Mouse (Mus musculus): ENCODE results near the gene Olfr447. TPM values are rescaled to one million over a fixed set of nuclear protein-coding genes. Genes with fewer than 3 reads are reported as not detected.

Olfr447 gene
- polyA plus RNA-seq (2015; fragmentation: Nextera tagmentation; extraction: Ambion mirVana): not detected in 2 replicates

DNA sequence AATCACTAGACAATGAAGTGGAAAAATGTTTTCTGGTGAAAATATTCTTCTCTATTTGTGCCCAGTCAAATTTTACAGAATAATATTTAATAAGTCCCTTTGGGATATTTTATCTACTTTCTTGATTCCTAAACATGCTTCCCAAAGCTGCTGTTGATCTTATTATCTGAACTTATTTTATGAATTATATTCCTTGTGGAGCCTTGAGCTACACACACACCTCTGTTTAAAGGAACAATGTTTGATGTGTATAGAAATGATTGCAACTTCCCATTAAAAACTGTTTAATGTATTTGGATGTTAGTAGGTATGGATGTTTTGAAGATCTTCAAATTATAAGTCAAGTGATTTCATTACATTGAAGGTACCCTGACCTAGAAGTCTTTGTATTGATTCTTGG lies at the start of gene Olfr447:
TSS of gene Olfr447 (plus strand) at position 301 of the 400 bp plus-strand sequence.
- no peak within 1 kb of the TSS for H3K4me3 ChIP-seq
- H3K9ac ChIP-seq: no peak within 1 kb of the TSS
- H3K4me2 ChIP-seq: no peak within 1 kb of the TSS
- ATAC-seq (ENCODE audit: low FRiP score, low read depth): no peak
- H3K36me3 ChIP-seq: no peaks in the 10 kb centered on the region
- no peaks in the 10 kb centered on the region for H3K9me3 ChIP-seq
- H3K4me1 ChIP-seq (replicated peaks): no peaks in the 10 kb centered on the region
- H3K27ac ChIP-seq (replicated peaks): no peak within 1 kb of the TSS
- H3K27me3 ChIP-seq: no peaks in the 10 kb centered on the region

DNA sequence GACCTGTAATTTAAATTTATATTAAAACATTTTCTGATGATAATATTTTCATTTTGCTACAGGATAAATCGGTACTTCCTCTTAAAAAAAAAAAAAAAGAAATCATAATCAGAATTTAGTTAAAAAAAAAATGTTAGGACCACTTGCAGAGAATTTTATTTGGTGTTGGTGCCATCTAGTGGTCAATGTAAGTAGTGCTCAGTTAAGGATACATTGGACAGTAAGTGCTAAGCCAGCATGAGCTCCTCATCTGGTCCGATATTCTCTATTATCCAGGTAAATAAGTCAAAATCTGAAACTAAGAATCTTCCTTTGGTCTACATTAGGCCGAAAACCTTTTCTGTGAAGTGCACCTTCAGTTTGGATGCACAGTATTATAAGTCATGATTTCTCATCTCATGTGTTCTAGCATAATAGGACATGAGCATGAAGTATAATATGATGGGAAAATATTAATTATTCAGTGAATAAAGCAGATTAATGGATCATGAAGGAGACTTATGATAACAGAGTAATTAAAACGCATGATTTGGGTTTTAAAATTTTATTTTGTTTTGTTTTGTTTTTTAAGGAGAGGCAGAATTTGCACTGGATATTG lies 48.4 kb upstream of the Olfr447 start:
- H3K27ac ChIP-seq (replicated peaks): no peak overlapping the region
- no peak overlapping the region for H3K4me2 ChIP-seq
- H3K36me3 ChIP-seq: no peaks in the 10 kb centered on the region
- H3K4me3 ChIP-seq: no peak overlapping the region
- 9% methylated on average over 4 of the region's 4 CpGs for WGBS
- no peaks in the 10 kb centered on the region for H3K9me3 ChIP-seq
- H3K4me1 ChIP-seq (replicated peaks): no peaks in the 10 kb centered on the region
- H3K9ac ChIP-seq: no peak overlapping the region
- no peaks in the 10 kb centered on the region for H3K27me3 ChIP-seq
- ATAC-seq (ENCODE audit: low FRiP score, low read depth): peak; percentile 66; the same call in 1 of the 2 replicates

DNA sequence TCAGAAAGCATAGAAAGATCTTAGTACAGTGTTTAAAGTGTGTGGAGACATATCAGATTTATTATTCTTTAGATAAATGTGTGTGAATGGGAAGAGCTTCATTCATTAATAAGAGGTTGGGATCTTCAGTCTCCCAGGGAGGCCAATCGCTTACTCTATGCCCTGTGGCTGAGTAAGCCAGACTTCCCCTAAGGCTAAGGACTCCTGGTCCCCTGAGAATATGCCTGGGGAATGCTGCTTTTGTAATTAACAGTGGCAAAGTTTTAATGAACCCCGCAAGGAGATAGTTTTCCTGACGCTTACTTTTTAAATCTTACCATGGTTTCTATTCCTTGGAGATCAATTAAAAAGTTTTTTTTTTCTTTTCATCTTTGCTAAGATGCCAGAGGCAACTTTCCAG lies 39.0 kb upstream of the Olfr447 start:
- Histone ChIP-seq H3K36me3 (no peaks in the 10 kb centered on the region), H3K4me2 (no peak overlapping the region), H3K27me3 (no peaks in the 10 kb centered on the region), H3K4me1 (replicated peaks) (no peaks in the 10 kb centered on the region), H3K9me3 (no peaks in the 10 kb centered on the region), H3K9ac (no peak overlapping the region), H3K27ac (replicated peaks) (no peak overlapping the region), H3K4me3 (no peak overlapping the region)
- no peak for ATAC-seq (ENCODE audit: low FRiP score, low read depth)
- WGBS: 69% methylated on average over 3 of the region's 3 CpGs

DNA sequence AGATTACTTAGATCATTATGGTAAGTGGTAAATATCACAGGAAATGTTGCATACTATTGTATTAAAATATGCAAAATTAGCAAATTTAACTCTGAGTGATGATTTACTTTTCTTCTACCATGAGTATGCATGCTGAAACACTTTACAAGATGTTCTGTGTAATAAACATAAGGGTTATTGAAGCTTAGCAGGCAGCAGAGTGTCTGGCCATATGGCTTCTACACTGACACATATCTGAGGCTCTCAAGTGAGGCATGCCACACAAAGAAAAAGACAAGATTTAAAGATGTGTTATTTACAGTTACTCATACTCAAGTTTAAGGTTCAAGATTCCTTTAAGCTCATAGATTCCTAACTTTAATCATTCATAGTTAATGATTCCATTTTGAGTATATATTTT lies 32.4 kb upstream of the Olfr447 start:
- H3K4me2 ChIP-seq: no peak overlapping the region
- H3K9ac ChIP-seq: no peak overlapping the region
- H3K9me3 ChIP-seq: no peaks in the 10 kb centered on the region
- no peak overlapping the region for H3K27ac ChIP-seq (replicated peaks)
- H3K36me3 ChIP-seq: no peaks in the 10 kb centered on the region
- no peak for ATAC-seq (ENCODE audit: low FRiP score, low read depth)
- H3K27me3 ChIP-seq: no peaks in the 10 kb centered on the region
- no peak overlapping the region for H3K4me3 ChIP-seq
- no peaks in the 10 kb centered on the region for H3K4me1 ChIP-seq (replicated peaks)

DNA sequence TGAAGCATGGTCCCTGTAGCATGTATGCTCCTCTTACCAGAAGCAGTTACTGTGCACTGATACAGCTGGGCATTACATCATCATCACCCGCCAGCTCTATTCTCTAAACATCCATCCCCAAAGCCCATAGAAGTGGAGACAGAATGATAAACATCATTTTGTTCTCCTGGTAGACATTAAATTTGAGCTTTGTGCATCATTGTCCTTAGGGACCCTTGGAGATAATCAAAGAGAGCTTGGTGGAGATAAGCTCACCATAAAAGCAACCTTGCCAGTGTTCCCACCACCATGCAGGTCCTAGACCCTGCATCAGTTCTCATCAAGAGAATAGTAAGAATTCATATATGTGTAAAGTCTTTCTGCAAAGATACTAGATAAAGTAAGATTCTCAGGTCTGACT lies 18.5 kb upstream of the Olfr447 start, which contains the start of gene Olfr448:
TSS of gene Olfr448 (plus strand) at position 301 of the 400 bp plus-strand sequence.
- Histone ChIP-seq H3K36me3 (no peaks in the 10 kb centered on the region), H3K27me3 (no peaks in the 10 kb centered on the region), H3K4me3 (no peak within 1 kb of the TSS), H3K9ac (no peak within 1 kb of the TSS), H3K9me3 (no peaks in the 10 kb centered on the region), H3K27ac (replicated peaks) (no peak within 1 kb of the TSS), H3K4me1 (replicated peaks) (no peaks in the 10 kb centered on the region), H3K4me2 (no peak within 1 kb of the TSS)
- no peak for ATAC-seq (ENCODE audit: low FRiP score, low read depth)
- 91% methylated on average over 1 of the region's 1 CpGs for WGBS

DNA sequence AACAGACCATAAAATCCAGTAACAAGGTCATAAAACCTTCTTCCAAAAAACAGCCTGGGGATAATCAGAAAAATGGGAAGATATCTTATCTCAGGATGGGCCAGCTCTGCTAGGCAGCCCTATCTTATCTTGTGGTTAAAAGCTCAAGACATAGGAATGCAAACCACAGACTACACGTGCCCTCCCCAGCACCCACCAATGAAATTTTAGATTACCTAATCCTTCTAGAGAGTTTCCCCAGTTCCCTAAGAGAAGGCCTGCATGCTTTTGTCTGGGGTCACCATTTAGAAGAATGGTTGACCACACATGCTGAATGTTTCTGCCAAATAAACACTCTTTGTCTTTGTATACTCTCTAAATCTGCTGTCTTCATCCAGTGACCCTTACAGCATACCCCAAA lies 8.3 kb upstream of the Olfr447 start:
- ATAC-seq (ENCODE audit: low FRiP score, low read depth): no peak
- H3K4me2 ChIP-seq: no peak overlapping the region
- no peaks in the 10 kb centered on the region for H3K9me3 ChIP-seq
- H3K9ac ChIP-seq: no peak overlapping the region
- 28% methylated on average over 1 of the region's 1 CpGs for WGBS
- H3K4me1 ChIP-seq (replicated peaks): no peaks in the 10 kb centered on the region
- no peak overlapping the region for H3K27ac ChIP-seq (replicated peaks)
- H3K27me3 ChIP-seq: no peaks in the 10 kb centered on the region
- no peak overlapping the region for H3K4me3 ChIP-seq
- no peaks in the 10 kb centered on the region for H3K36me3 ChIP-seq

DNA sequence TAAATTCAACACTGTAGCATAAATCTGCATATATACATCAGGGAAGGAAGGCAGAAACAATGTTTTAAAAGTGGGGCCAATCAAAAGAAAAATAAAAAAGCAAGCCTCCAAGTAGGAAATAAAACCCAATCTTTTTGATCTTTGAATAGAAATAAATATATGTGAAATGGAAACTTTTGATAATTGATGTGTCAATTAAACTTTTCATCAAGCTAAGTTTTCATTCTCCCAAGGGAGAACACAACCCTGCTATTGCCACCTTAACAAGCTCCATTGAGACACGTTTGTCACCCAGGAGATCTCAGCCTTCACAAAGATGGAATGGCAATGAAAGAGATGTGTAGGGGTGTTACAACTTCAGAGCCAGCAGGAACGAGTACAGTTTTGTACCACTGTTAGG lies 12.4 kb downstream of the Olfr447 start, which contains the start of gene Olfr446:
TSS of gene Olfr446 (plus strand) at position 301 of the 400 bp plus-strand sequence.
- no peak for ATAC-seq (ENCODE audit: low FRiP score, low read depth)
- no peak within 1 kb of the TSS for H3K4me3 ChIP-seq
- no peak within 1 kb of the TSS for H3K4me2 ChIP-seq
- no peaks in the 10 kb centered on the region for H3K9me3 ChIP-seq
- H3K27ac ChIP-seq (replicated peaks): no peak within 1 kb of the TSS
- 71% methylated on average over 2 of the region's 2 CpGs for WGBS
- H3K4me1 ChIP-seq (replicated peaks): no peaks in the 10 kb centered on the region
- H3K36me3 ChIP-seq: no peaks in the 10 kb centered on the region
- H3K9ac ChIP-seq: no peak within 1 kb of the TSS
- H3K27me3 ChIP-seq: no peaks in the 10 kb centered on the region

DNA sequence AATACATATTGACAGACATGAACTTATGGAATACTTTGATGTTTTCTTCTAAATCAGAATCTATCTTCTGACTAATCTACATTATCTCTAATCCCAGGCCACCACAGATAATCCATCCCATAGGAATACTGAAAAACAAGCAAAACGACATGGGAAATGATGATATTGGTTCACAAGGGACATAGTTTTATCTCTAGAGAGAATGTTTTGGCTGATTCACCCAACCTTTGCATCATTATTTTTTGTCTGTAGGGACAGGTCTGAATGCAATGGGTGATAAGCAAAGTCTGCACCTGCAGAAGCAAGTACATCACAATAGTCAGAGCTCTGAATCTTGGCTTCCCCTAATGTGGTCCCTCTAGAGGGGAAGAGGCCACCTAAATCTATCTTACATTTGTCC lies 40.1 kb downstream of the Olfr447 start, which contains the start of gene Olfr444:
TSS of gene Olfr444 (plus strand) at position 301 of the 400 bp plus-strand sequence.
- Histone ChIP-seq H3K27ac (replicated peaks) (no peak within 1 kb of the TSS), H3K4me1 (replicated peaks) (no peaks in the 10 kb centered on the region), H3K9ac (no peak within 1 kb of the TSS), H3K36me3 (no peaks in the 10 kb centered on the region), H3K4me3 (no peak within 1 kb of the TSS), H3K27me3 (no peaks in the 10 kb centered on the region), H3K9me3 (0 out of 2 replicates have a peak, but pooled peaks cover 6% of the 10 kb centered on the region), H3K4me2 (no peak within 1 kb of the TSS)
- WGBS: 75% methylated on average over 1 of the region's 1 CpGs
- ATAC-seq (ENCODE audit: low FRiP score, low read depth): no peak

Other genes with a start within 250 kb of the Olfr447 start
- 202 and 215 TPM in 2 replicates for gene Tcaf1, start 198.8 kb upstream of the Olfr447 start, polyA plus RNA-seq (2015; fragmentation: Nextera tagmentation; extraction: Ambion mirVana)
- not detected in 2 replicates for gene Olfr453, start 169.5 kb upstream of the Olfr447 start, polyA plus RNA-seq (2015; fragmentation: Nextera tagmentation; extraction: Ambion mirVana)
- not detected in 2 replicates for gene Olfr38, start 152.5 kb upstream of the Olfr447 start, polyA plus RNA-seq (2015; fragmentation: Nextera tagmentation; extraction: Ambion mirVana)
- not detected in 2 replicates for gene Olfr452, start 123.8 kb upstream of the Olfr447 start, polyA plus RNA-seq (2015; fragmentation: Nextera tagmentation; extraction: Ambion mirVana)
- gene Olfr450, start 96.9 kb upstream of the Olfr447 start, polyA plus RNA-seq (2015; fragmentation: Nextera tagmentation; extraction: Ambion mirVana): not detected in 2 replicates
- gene Olfr449, start 74.5 kb upstream of the Olfr447 start, polyA plus RNA-seq (2015; fragmentation: Nextera tagmentation; extraction: Ambion mirVana): not detected in 2 replicates
- not detected in 2 replicates for gene Olfr448, start 18.4 kb upstream of the Olfr447 start, polyA plus RNA-seq (2015; fragmentation: Nextera tagmentation; extraction: Ambion mirVana)
- not detected in 2 replicates for gene Olfr446, start 12.5 kb downstream of the Olfr447 start, polyA plus RNA-seq (2015; fragmentation: Nextera tagmentation; extraction: Ambion mirVana)
- gene Olfr444, start 40.2 kb downstream of the Olfr447 start, polyA plus RNA-seq (2015; fragmentation: Nextera tagmentation; extraction: Ambion mirVana): not detected in 2 replicates
- gene Olfr441, start 197.5 kb downstream of the Olfr447 start, polyA plus RNA-seq (2015; fragmentation: Nextera tagmentation; extraction: Ambion mirVana): not detected in 2 replicates
- not detected in 2 replicates for gene Olfr237-ps1, start 237.7 kb downstream of the Olfr447 start, polyA plus RNA-seq (2015; fragmentation: Nextera tagmentation; extraction: Ambion mirVana)